Mouse (Mus musculus) urinary bladder, postnatal 25 days (tissue): Measurements from ENCODE around the gene Setd1b.

Experiments used
- DNase-seq: peaks from one replicate; pipeline ENCODE4 v3.0.0; 2022; ENCODE audit warnings: low spot score

The Setd1b gene

DNA sequence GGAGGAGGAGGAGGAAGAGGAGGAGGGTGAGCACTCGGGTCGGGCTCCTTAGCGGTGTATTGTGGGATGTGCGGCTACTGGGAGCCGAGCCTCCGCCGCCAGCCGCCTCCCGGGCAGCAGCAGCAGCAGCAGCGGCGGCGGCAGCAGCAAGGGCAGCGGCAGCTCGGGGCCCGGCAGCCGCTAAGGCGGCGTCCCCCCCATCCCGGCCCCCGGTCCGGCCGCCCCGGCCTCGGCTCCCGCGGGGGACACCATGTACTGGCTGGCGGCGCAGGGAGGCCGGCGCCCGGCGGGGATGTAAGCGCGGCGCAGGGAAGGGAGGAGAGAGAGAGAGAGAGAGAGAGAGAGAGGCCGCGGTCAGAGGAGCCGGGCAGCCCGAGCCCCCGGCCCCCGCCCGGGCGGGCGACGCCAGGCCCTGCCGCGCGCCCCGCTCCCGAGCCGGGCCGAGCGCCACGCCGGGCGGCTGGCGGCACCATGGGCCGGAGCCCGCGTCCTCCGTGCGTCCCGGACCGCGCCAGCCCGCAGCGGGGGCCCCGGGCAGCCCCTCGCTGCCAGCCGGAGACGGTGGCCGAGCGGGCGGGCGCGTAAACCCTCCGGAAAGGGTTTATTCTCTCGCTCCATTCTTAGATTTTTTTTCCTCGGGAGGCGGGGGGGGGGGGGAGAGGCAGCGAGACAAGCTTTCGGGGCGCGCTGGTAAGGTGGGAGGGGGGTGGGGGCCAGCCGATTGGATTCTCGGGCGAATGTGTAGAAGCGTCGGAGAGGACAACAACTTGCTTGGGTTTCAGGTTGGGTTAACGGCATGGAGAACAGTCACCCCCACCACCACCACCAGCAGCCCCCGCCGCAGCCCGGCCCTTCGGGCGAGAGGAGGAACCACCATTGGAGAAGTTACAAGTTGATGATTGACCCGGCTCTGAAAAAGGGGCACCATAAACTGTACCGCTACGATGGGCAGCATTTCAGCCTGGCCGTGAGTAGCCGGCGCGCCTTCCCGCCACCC lies at the start of gene Setd1b:
Gene Setd1b, plus strand, starts transcription at position 33 of the 997 bp plus-strand sequence.
- peak; percentile 47 for DNase-seq

DNA sequence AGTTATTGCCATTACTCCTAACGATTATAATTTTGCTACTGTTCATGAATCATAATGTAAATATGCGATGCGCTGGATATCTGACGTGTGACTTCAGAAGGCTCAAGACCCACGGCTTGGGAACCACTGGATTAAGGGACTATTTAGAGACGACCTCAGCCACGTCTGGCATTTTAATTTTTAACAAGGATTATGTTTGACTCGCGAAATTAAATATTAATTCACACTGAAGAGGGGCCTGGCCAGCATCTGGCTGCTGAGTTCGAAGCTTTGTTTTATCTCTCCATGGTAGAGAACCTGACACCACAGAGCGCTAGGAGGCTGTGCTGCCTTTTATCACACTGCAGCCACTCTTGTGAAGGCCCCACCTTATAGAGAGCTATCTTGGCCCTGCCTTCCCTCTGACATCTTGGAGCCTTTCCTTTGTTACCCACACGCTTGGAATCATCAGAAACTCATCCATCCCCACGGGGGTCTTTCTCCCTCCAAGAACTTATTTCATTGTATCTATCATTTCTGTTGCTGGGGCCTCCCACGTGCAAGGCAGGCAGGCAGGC lies 48.8 kb upstream of the Setd1b start:
- no peak for DNase-seq

DNA sequence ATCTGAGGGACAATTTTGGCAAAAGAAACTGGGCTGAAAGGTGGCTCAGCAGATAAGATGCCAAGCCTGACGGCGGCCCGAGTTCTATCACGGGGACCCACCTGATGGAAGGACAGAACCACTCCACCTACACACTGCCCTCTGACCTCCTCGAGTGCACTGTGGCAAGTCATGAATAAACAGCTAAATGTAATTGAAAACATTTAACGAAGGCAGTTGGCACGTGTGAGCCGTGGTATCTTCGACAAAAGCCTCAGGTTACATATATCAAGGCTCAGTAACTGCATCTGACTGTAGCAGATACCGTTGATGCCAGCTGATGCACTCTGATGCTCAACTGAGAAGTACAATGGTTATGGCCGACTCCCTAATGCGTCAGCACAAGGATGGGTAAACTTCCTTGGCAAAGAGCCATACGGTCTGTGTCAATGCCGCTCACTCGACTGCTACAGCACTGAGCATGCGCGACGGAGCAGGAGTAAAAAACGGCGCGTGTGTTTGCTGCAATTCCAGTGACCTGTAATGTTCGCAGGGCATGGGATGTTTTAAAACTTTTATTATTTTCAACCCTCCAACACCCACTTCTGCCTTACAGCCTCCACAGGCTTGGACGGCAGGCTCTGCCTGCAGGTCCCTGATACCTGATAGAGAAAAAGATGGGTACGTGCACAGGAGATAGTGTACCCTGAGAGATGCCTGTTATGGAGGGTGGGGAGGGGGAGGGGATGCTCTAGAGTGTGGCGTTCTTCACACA lies 47.6 kb upstream of the Setd1b start:
- DNase-seq: no peak

DNA sequence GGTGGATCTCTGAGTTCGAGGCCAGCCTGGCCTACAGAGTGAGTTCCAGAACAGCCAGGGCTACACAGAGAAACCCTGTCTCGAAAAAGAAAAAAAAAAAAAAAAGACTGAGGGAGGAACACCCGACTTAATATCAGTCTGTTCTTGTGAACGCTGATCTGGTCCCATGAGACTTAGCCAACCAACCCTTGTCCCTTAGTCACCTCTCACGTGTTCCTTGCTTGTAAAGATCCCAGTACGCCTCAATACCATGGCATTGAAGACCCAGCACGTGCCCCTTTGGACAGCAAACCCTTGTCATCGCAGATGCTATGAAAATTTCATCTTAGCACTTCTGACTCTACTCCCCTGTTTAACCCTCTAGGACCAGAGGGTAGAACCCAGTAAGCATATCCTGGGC lies 45.7 kb upstream of the Setd1b start:
- DNase-seq: no peak

DNA sequence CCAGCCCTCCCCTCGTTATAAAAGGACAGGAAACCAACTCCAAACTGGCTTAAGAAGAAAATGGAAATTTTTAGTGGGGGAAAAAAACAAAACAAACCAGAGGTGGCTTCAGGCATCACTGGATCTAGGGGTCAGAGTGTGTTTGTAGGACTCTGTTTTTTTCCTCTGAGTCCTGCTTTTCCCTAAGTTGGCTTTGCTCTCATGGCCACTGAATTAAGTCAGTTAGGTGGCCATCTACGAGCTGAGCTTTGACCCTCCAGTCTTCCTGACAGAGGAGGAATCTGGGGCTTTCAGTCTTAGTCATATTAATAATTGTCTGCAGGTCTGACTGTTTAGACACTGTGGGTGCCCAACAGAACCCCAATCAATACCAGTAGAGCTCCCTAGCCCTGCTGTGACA lies 43.5 kb upstream of the Setd1b start:
- no peak for DNase-seq

DNA sequence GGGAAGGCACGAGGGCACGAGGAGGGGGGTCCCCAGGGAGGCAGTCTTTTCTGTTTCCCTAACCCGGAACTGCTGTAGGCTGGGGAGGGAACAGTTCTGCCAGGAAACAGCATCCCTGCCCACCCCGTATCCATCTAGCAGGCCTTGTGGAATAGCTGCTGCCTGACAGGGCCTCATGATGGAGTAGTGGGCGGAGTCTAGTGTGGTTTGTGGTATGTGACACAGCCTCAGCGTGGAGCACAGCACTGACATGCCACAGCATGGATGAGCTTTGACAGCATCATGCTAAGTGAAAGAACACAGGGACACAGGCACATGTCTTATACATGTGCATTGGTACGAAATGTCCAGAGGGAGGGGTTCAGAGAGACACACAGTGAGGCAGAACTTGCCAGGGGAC lies 39.6 kb upstream of the Setd1b start:
- DNase-seq: no peak

DNA sequence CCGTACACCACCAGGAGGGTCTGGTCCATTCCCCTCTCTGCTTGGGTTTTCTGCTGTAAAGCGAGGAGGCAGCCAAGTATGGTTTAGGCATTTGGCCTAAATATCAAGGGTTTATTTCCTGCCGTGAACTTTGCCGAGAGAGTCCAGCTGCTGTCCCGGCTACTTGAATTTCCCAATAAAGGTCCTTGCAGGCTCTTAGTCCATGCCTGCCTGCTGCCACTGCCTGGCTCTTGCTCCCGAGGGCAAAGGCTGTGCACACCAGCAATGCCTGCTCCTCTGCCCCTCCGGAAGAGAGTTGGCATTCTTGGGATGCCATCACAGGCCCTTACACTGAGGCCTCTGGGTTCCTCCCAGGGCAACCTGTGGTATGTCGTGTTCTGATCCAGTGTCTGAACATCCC lies 38.4 kb upstream of the Setd1b start:
- no peak for DNase-seq

DNA sequence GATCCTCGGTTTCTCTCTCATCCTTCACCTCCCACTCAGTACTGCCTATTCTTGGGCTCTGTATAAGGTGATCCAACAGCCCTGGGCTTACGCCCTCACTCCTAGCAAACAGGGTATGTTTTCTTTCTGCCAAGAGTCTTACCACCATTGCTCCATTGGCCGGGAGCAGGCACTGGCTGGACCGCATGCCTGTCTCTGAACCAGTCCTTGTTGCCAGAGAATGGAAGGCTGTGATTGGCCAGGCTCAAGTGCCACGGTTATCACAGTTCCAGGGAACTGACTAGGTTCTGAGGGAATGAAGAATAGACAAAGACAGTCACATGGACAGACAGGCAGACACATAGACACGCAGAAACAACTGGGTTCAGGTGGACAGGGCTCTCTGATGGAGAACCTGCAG lies 37.2 kb upstream of the Setd1b start:
- no peak for DNase-seq

DNA sequence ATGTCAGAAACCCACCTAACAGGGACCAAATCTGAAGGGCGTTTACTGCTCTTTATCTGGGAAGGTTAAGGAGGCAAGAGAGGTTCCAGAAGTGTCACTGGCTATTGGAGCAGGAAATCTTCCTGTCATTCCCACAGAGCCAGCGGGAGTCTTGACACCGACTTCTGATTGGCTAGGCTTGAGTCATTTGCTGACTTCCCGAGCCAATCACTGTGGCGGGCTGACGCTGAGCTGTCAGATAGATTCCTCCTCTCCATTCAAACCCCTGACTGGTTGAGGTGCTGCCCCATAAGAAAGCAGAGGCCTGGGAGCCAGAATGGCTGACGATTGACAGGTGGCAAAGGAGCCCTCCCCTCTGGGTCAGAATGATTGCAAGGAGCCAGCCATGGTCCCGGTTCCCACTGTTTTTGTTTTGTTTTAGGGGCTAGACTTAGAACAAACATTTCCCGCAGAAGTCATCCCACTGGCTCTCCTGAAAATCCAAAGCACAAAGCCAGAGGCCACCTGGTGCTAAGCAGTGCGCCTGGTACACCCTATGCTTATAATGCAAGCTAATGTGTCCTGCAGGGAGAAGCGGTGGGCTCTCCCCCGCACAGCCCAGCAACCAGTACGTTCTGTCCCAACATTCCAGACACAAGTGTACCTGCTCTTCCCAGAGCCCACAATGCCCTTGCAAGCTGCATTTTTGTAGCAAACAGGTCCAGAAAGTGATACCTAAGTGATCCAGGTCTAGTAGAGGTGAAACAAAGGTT lies 32.4 kb upstream of the Setd1b start:
- no peak for DNase-seq

DNA sequence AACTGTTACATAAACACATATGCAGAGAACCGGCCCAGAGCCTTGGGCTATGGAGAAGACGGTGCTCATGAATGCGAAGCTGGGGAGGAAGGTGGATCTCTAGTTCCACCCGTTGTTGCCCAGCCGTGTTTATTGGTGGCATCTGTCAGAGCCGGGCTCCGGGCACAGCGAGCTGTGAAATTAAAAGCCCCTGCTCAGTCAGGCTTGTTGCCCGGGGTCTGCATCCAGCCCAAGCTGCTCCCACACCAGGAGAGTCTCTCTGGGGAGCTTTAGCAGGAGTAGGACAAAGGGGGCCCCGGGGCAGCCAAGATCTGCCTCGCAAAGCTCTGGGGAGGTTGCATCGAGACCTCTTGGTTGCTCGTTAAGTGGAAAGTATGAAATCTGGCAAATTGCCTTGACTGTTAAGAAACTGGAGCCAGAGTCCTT lies 31.7 kb upstream of the Setd1b start:
- DNase-seq: no peak

DNA sequence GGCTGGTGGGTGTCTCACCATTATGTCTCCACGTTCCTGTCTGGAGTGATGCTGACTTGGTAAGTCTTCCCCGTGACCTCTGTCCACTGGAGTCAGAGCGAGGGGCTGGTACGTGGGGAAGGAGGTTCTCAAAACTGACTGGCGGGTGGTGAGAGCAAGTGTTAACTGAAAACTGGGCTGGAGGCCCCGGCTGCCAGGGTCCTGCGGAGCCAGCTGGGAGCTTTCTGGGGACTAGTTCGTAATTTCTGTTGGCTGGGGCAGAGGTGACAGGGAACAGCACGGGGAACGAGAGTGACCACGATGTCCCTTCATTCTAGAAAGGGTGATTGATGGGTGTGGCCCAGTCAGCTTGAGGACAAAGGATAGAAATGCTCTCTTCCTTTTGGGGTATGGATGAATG lies 27.9 kb upstream of the Setd1b start:
- DNase-seq: no peak

DNA sequence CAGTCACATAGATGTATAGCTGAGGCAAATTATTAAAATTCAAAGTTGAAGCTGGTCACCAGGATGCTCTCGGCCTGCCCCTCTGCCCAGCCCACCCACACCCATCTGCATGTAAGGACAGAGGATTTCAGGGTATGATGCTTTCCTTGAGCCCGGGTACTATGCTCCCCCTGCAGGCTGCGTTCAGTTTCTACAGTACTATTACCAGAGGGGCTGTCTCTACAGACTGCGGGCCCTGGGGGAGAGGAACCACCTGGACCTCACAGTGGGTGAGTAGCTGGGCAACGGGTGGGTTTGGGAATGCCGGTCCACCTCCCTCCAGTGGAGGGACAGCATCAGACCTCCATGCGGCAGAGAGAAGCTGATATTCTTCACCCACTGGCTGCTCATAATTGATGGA lies 27.1 kb upstream of the Setd1b start:
- peak; percentile 30 for DNase-seq

DNA sequence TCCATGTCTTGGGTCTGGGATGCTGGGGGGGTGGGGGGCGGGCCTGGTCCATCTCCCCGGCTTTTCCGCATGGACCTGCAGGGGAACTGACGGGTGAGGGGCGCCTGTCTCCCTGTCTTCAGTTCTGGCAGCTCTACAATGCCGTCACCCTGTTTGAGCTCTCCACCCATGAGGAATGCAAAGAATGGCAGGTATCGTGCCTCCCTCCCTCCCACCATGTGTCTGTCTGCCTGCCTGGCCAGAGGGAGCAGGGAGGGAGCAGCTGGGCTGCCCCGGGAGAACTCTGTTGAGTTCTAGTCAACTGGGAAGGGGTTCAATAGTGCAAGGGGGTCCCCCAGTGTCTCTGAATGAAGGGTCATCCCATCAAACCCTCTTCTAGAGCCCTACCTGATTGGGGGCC lies 25.9 kb upstream of the Setd1b start:
- no peak for DNase-seq

DNA sequence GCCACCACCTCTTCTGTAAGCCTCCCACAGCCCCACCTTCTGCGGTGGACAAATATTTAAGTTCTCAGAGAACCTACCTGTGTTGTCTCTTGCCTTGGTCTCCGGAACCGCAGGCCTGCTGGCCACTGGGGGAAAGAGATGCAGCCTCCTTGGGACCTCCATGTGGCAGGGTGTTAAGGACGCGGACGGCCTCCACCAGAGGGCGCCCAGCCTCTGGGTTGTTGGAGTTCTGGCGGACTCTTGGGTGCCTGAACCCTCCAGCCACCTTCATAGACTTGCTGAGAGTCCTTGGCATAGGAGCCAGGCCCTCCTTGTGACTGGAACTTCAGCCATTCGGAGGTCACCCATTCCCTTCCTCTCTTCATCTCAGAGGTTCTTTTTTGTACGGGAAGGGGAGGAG lies 24.7 kb upstream of the Setd1b start:
- DNase-seq: peak; percentile 79

DNA sequence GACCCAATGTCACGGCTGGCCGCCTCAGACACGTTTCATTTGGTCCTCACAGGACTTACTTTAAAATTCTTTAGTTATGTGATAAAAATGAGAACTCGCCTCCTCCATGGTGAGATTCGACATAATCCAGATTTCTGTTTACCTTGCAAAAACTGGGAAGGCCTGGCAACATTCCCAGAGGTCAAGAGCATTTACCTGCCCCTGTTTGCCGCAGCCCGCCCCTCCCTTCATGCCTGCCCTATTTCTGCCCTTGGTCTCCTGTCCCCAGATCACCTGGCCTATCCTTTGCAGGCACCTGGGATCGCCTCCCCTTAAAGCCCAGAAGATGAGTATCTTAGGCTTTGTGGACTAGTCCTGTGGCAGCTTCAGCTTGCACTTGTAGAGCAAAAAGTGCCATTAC lies 24.2 kb upstream of the Setd1b start:
- DNase-seq: no peak

DNA sequence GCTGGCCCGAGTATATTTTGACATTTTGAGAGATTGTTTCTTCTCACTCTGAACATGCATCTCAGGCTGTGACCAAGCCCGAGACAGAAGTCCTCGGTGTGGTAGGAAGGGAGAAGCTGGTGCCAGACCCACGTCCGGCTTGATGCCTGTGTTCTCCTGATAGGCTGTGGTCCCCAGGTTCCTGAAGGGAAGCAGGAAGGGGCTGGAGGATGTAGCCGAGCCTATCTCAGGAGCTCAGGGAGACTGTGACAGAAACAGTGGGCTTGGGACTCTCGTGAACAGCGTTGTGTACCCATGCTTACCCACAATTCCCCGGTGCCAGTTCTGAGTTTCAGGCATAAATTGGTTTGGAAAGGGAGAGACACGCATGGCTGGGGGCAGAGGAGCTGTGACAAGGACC lies 23.2 kb upstream of the Setd1b start:
- DNase-seq: no peak

DNA sequence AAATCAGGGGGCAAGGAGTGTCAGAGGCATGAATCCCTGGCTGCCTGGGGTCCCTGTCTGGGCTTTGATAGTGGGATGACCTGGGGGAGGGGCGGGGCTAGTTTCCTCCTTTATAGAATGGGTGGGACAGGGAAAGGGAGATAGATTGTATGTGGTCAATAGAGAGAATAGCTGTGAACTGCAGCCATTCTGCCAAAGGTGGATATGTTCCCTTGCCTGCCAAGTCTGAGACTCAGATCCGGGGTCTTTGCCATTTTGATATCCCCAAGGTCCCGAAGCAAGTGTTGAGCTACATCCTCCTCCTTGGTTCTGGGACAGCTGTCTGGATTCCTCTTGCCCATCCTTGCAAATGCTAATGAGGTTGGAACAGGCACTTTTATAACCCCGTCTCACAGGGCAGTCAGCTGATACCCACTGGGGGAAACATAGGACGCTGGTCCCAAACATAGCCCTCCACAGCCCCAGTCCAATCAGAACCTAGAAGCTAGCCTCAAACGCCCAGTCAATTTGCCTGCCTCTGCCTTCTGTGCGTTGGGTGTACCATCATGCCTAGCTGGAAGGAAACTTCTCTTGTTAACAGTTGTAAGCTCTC lies 21.3 kb upstream of the Setd1b start:
- no peak for DNase-seq

DNA sequence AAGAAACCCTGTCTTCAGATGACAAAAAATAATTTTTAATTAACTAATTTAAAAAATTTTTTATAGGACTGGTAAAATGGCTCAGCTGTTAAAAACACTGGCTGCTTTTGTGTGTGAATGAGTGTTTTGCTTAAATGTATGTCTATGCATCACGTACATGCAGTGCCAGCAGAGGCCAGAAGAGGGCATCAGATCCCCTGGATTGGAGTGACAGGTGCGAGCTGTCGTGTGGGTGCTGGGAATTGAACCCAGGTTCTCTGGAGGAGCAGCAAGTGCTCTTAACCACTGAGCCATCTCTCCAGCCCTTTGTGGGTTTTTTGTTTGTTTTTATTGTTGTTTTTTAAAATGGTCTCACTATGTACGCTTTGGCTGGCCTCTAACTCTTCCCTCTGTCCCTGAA lies 19.8 kb upstream of the Setd1b start:
- no peak for DNase-seq

DNA sequence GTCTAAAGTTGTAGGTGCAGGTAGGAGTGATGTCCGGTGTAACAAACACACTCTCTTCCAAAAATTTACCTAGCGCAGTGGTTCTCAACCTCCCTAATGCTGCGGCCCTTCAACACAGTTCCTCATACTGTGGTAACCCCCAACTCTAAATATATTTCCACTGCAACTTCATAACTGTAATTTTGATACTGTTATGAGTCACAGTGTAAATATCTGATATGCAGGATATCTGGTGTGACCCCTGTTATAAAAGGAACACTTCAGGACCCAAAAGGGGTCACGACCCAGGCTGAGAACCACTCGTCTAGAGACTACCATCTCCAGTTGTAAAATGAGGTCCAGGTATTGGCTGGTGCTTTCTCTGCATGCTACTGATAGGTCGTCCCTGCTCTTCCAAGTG lies 16.9 kb upstream of the Setd1b start:
- DNase-seq: no peak

DNA sequence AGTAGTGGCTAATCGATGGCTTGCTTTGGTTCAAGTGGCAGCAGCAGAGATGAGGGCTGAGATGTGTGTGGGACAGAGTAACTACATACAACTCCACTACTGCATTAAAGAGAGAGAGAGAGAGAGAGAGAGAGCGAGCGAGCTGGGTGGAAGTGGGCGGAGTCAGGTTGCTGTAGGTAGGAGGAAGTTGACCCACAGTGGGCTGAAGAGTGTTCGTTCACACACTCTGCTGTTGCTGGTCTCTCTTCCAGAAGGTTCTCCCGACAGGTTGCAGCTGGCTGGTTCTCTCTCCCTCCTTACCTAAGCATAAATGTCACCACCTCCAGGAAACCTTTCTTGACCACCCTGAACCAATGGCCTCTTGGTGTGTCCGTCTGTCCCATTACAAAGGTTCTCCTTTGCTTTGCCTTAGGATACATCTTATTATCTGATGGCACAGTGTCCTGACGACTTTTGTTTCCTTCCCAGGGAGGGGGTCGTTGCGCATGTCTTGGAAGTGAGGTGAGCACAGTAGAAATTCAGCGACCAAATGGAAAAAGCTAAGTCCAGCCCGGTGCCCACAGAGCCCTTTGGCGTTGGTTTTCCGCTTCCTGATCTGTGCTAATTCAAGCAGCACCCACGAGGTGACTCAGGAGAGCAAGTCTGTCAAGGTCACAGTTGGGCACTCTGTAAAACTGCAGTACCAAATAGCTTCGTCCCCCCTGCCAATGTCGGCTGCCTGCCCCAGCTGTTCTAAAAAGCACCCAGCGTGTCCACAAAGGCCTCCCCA lies 16.2 kb upstream of the Setd1b start:
- DNase-seq: no peak

DNA sequence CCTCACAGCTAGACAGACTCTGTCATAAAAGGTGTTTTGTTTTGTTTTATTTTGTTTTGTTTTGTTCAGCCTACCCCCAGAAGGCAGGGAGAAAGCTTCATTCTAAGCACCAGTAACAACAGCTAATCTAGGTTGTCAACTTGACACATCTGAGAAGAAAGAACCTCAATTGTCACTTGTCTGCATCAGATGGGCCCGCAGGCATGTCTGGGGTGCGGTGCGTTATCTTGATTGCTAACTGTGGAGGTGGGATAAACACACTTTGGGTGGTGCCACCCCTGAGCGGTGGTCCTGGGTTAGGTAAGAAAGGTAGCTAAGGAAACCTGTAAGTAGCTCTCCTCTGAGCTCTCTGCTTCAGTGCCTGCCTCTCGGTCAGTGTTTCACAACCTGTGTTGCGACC lies 15.0 kb upstream of the Setd1b start:
- DNase-seq: no peak
